Mouse (Mus musculus): ENCODE results near the gene Gnl3.
A peak's percentile ranks its signal among the peaks of the same experiment; 100 is the strongest.

Gene Gnl3

GRCm38 (mm10) chr14:31018860-31019291, at the start of gene Gnl3, which contains the start of gene Pbrm1:
TSS of gene Gnl3 (minus strand) at chr14:31019152.
TSS of gene Pbrm1 (plus strand) at chr14:31019138.
- H3K27me3 ChIP-seq (ENCODE audit: control insufficient read depth, insufficient read depth, low read length, poor library complexity, severe bottlenecking) = no peaks in the 10 kb centered on the region
- H3K36me3 ChIP-seq (ENCODE audit: control insufficient read depth, insufficient read depth, low read length, poor library complexity, severe bottlenecking) = peaks cover 18% of the 10 kb centered on the region
- DNase-seq (ENCODE audit: low read depth, low spot score) = peak; percentile 98

GRCm38 (mm10) chr14:31062277-31062676, 43.3 kb upstream of the Gnl3 start:
- DNase-seq (ENCODE audit: low read depth, low spot score) = peak; percentile 28
- Histone ChIP-seq H3K36me3 (ENCODE audit: control insufficient read depth, insufficient read depth, low read length, poor library complexity, severe bottlenecking) (peaks cover 20% of the 10 kb centered on the region), H3K27me3 (ENCODE audit: control insufficient read depth, insufficient read depth, low read length, poor library complexity, severe bottlenecking) (no peaks in the 10 kb centered on the region; the same call in 1 of the 2 replicates)

GRCm38 (mm10) chr14:31045817-31046216, 26.9 kb upstream of the Gnl3 start:
- Histone ChIP-seq H3K36me3 (ENCODE audit: control insufficient read depth, insufficient read depth, low read length, poor library complexity, severe bottlenecking) (peaks cover 18% of the 10 kb centered on the region), H3K27me3 (ENCODE audit: control insufficient read depth, insufficient read depth, low read length, poor library complexity, severe bottlenecking) (no peaks in the 10 kb centered on the region)
- no peak for DNase-seq (ENCODE audit: low read depth, low spot score)

- no peaks in the 10 kb centered on the region for H3K27me3 ChIP-seq (ENCODE audit: control insufficient read depth, insufficient read depth, low read length, poor library complexity, severe bottlenecking)
- no peak for DNase-seq (ENCODE audit: low read depth, low spot score)
- H3K36me3 ChIP-seq (ENCODE audit: control insufficient read depth, insufficient read depth, low read length, poor library complexity, severe bottlenecking) = peaks cover 15% of the 10 kb centered on the region; the same call in 1 of the 2 replicates
Observed at GRCm38 (mm10) chr14:31045296-31045695, 26.3 kb upstream of the Gnl3 start.

- DNase-seq (ENCODE audit: low read depth, low spot score) = peak; percentile 46
- Histone ChIP-seq H3K36me3 (ENCODE audit: control insufficient read depth, insufficient read depth, low read length, poor library complexity, severe bottlenecking) (peaks cover 17% of the 10 kb centered on the region), H3K27me3 (ENCODE audit: control insufficient read depth, insufficient read depth, low read length, poor library complexity, severe bottlenecking) (no peaks in the 10 kb centered on the region)
Observed at GRCm38 (mm10) chr14:31025785-31026184, 6.8 kb upstream of the Gnl3 start.

GRCm38 (mm10) chr14:31022579-31022978, 3.6 kb upstream of the Gnl3 start:
- H3K36me3 ChIP-seq (ENCODE audit: control insufficient read depth, insufficient read depth, low read length, poor library complexity, severe bottlenecking) = peaks cover 14% of the 10 kb centered on the region
- DNase-seq (ENCODE audit: low read depth, low spot score) = no peak
- H3K27me3 ChIP-seq (ENCODE audit: control insufficient read depth, insufficient read depth, low read length, poor library complexity, severe bottlenecking) = no peaks in the 10 kb centered on the region

GRCm38 (mm10) chr14:31019331-31020205, 616 bp upstream of the Gnl3 start:
- no peaks in the 10 kb centered on the region for H3K27me3 ChIP-seq (ENCODE audit: control insufficient read depth, insufficient read depth, low read length, poor library complexity, severe bottlenecking)
- H3K36me3 ChIP-seq (ENCODE audit: control insufficient read depth, insufficient read depth, low read length, poor library complexity, severe bottlenecking) = peaks cover 16% of the 10 kb centered on the region
- DNase-seq (ENCODE audit: low read depth, low spot score) = peak; percentile 92

- Histone ChIP-seq H3K36me3 (ENCODE audit: control insufficient read depth, insufficient read depth, low read length, poor library complexity, severe bottlenecking) (peaks cover 21% of the 10 kb centered on the region), H3K27me3 (ENCODE audit: control insufficient read depth, insufficient read depth, low read length, poor library complexity, severe bottlenecking) (no peaks in the 10 kb centered on the region)
- DNase-seq (ENCODE audit: low read depth, low spot score) = peak; percentile 61
Observed at GRCm38 (mm10) chr14:31017854-31018253, 1.1 kb downstream of the Gnl3 start.

GRCm38 (mm10) chr14:31016063-31016462, 2.9 kb downstream of the Gnl3 start:
- Histone ChIP-seq H3K36me3 (ENCODE audit: control insufficient read depth, insufficient read depth, low read length, poor library complexity, severe bottlenecking) (peaks cover 23% of the 10 kb centered on the region), H3K27me3 (ENCODE audit: control insufficient read depth, insufficient read depth, low read length, poor library complexity, severe bottlenecking) (no peaks in the 10 kb centered on the region)
- DNase-seq (ENCODE audit: low read depth, low spot score) = no peak

GRCm38 (mm10) chr14:31013928-31014327, 5.0 kb downstream of the Gnl3 start:
- no peak for DNase-seq (ENCODE audit: low read depth, low spot score)
- H3K27me3 ChIP-seq (ENCODE audit: control insufficient read depth, insufficient read depth, low read length, poor library complexity, severe bottlenecking) = no peaks in the 10 kb centered on the region
- peaks cover 26% of the 10 kb centered on the region for H3K36me3 ChIP-seq (ENCODE audit: control insufficient read depth, insufficient read depth, low read length, poor library complexity, severe bottlenecking)

- Histone ChIP-seq H3K36me3 (ENCODE audit: control insufficient read depth, insufficient read depth, low read length, poor library complexity, severe bottlenecking) (peaks cover 25% of the 10 kb centered on the region), H3K27me3 (ENCODE audit: control insufficient read depth, insufficient read depth, low read length, poor library complexity, severe bottlenecking) (no peaks in the 10 kb centered on the region)
- DNase-seq (ENCODE audit: low read depth, low spot score) = no peak
Observed at GRCm38 (mm10) chr14:31011588-31011987, 7.4 kb downstream of the Gnl3 start.

- DNase-seq (ENCODE audit: low read depth, low spot score) = no peak
- H3K27me3 ChIP-seq (ENCODE audit: control insufficient read depth, insufficient read depth, low read length, poor library complexity, severe bottlenecking) = no peaks in the 10 kb centered on the region
- H3K36me3 ChIP-seq (ENCODE audit: control insufficient read depth, insufficient read depth, low read length, poor library complexity, severe bottlenecking) = peaks cover 8% of the 10 kb centered on the region
Observed at GRCm38 (mm10) chr14:31006779-31007178, 12.2 kb downstream of the Gnl3 start.

- H3K27me3 ChIP-seq (ENCODE audit: control insufficient read depth, insufficient read depth, low read length, poor library complexity, severe bottlenecking) = no peaks in the 10 kb centered on the region
- no peaks in the 10 kb centered on the region for H3K36me3 ChIP-seq (ENCODE audit: control insufficient read depth, insufficient read depth, low read length, poor library complexity, severe bottlenecking)
- DNase-seq (ENCODE audit: low read depth, low spot score) = no peak
Observed at GRCm38 (mm10) chr14:31004527-31004926, 14.4 kb downstream of the Gnl3 start.

- H3K36me3 ChIP-seq (ENCODE audit: control insufficient read depth, insufficient read depth, low read length, poor library complexity, severe bottlenecking) = peaks cover 1% of the 10 kb centered on the region; the same call in 1 of the 2 replicates
- DNase-seq (ENCODE audit: low read depth, low spot score) = peak; percentile 80
- no peaks in the 10 kb centered on the region for H3K27me3 ChIP-seq (ENCODE audit: control insufficient read depth, insufficient read depth, low read length, poor library complexity, severe bottlenecking)
Observed at GRCm38 (mm10) chr14:31001307-31002205, 17.4 kb downstream of the Gnl3 start, which contains the start of the genes Glt8d1 and Spcs1. TSS of gene Glt8d1 (plus strand) at chr14:31001400. TSS of gene Spcs1 (minus strand) at chr14:31001672.
